Mouse (Mus musculus): Measurements from ENCODE around the gene Nppa. TPM values are rescaled to one million over a fixed set of nuclear protein-coding genes. Genes with fewer than 3 reads are reported as not detected.
"Not testable (repeated sequence)": the region's sequence is repeated elsewhere in the genome, so short reads cannot be mapped to it uniquely, and the experiment has no call there.

Nppa gene
- polyA plus RNA-seq, 1 experiment, result not detected

- TF ChIP-seq POLR2A (IDR thresholded peaks at IDR 0.05; ENCODE audit: borderline replicate concordance, low read depth, low read length) (no peak), CTCF (IDR thresholded peaks at IDR 0.05; ENCODE audit: low read depth, low read length) (no peak)
- no peak overlapping the region for H3K4me3 ChIP-seq (ENCODE audit: insufficient read depth, low read length)
- peaks cover 21% of the 10 kb centered on the region for H3K4me1 ChIP-seq (ENCODE audit: control insufficient read depth, insufficient read depth, low read length)
- no peak overlapping the region for H3K27ac ChIP-seq (ENCODE audit: insufficient read depth, low read depth, low read length)
Observed at GRCm38 (mm10) chr4:148044113-148044512, 43.6 kb downstream of the Nppa start.

GRCm38 (mm10) chr4:148046450-148047031 is 46.0 kb downstream of the Nppa start:
- TF ChIP-seq POLR2A (IDR thresholded peaks at IDR 0.05; ENCODE audit: borderline replicate concordance, low read depth, low read length) (no peak), CTCF (IDR thresholded peaks at IDR 0.05; ENCODE audit: low read depth, low read length) (no peak)
- no peak overlapping the region for H3K4me3 ChIP-seq (ENCODE audit: insufficient read depth, low read length)
- no peak overlapping the region for H3K27ac ChIP-seq (ENCODE audit: insufficient read depth, low read depth, low read length)
- H3K4me1 ChIP-seq (ENCODE audit: control insufficient read depth, insufficient read depth, low read length), result peaks cover 14% of the 10 kb centered on the region

- H3K4me3 ChIP-seq (ENCODE audit: insufficient read depth, low read length); H3K4me1 ChIP-seq (ENCODE audit: control insufficient read depth, insufficient read depth, low read length); H3K27ac ChIP-seq (ENCODE audit: insufficient read depth, low read depth, low read length): not testable (repeated sequence)
Observed at GRCm38 (mm10) chr4:148050396-148050914, 49.9 kb downstream of the Nppa start.

- Histone ChIP-seq H3K4me1 (ENCODE audit: control insufficient read depth, insufficient read depth, low read length) (no peaks in the 10 kb centered on the region), H3K27ac (ENCODE audit: insufficient read depth, low read depth, low read length) (no peak overlapping the region), H3K4me3 (ENCODE audit: insufficient read depth, low read length) (no peak overlapping the region)
- TF ChIP-seq CTCF (IDR thresholded peaks at IDR 0.05; ENCODE audit: low read depth, low read length) (no peak), POLR2A (IDR thresholded peaks at IDR 0.05; ENCODE audit: borderline replicate concordance, low read depth, low read length) (no peak)
Observed at GRCm38 (mm10) chr4:148051046-148051776, 50.7 kb downstream of the Nppa start.

Other genes starting within 250 kb of the Nppa start
- gene Zfp984, start 190.9 kb upstream of the Nppa start, polyA plus RNA-seq (2012; ENCODE audit: insufficient read depth, insufficient read length, missing spikeins), result 34.6 and 38.2 TPM in 2 replicates
- 8.9 and 13.4 TPM in 2 replicates for gene Zfp933, start 152.4 kb upstream of the Nppa start, polyA plus RNA-seq (2012; ENCODE audit: insufficient read depth, insufficient read length, missing spikeins)
- gene Miip, start 131.9 kb upstream of the Nppa start, polyA plus RNA-seq (2012; ENCODE audit: insufficient read depth, insufficient read length, missing spikeins), result 37.6 and 37.7 TPM in 2 replicates
- 2.2 and 2.9 TPM in 2 replicates for gene Fv1, start 131.7 kb upstream of the Nppa start, polyA plus RNA-seq (2012; ENCODE audit: insufficient read depth, insufficient read length, missing spikeins)
- gene Mfn2, start 96.0 kb upstream of the Nppa start, polyA plus RNA-seq (2012; ENCODE audit: insufficient read depth, insufficient read length, missing spikeins), result 21.6 and 25.6 TPM in 2 replicates
- 95.3 and 101 TPM in 2 replicates for gene Plod1, start 64.0 kb upstream of the Nppa start, polyA plus RNA-seq (2012; ENCODE audit: insufficient read depth, insufficient read length, missing spikeins)
- 57.5 and 59.0 TPM in 2 replicates for gene 2510039O18Rik, start 59.8 kb upstream of the Nppa start, polyA plus RNA-seq (2012; ENCODE audit: insufficient read depth, insufficient read length, missing spikeins)
- not detected in 2 replicates for gene Nppb, start 14.9 kb upstream of the Nppa start, polyA plus RNA-seq (2012; ENCODE audit: insufficient read depth, insufficient read length, missing spikeins)
- 8.2 and 9.0 TPM in 2 replicates for gene Clcn6, start 38.1 kb downstream of the Nppa start, polyA plus RNA-seq (2012; ENCODE audit: insufficient read depth, insufficient read length, missing spikeins)
- 59.0 and 67.2 TPM in 2 replicates for gene Mthfr, start 38.4 kb downstream of the Nppa start, polyA plus RNA-seq (2012; ENCODE audit: insufficient read depth, insufficient read length, missing spikeins)
- 34.0 and 34.7 TPM in 2 replicates for gene Agtrap, start 87.3 kb downstream of the Nppa start, polyA plus RNA-seq (2012; ENCODE audit: insufficient read depth, insufficient read length, missing spikeins)
- 30.5 and 30.6 TPM in 2 replicates for gene Mad2l2, start 129.7 kb downstream of the Nppa start, polyA plus RNA-seq (2012; ENCODE audit: insufficient read depth, insufficient read length, missing spikeins)
- 0.20 TPM in 1 of 2 replicates, not detected in the other for gene Draxin, start 130.0 kb downstream of the Nppa start, polyA plus RNA-seq (2012; ENCODE audit: insufficient read depth, insufficient read length, missing spikeins)
- 34.9 and 37.8 TPM in 2 replicates for gene Fbxo6, start 151.4 kb downstream of the Nppa start, polyA plus RNA-seq (2012; ENCODE audit: insufficient read depth, insufficient read length, missing spikeins)
- 5.9 and 8.3 TPM in 2 replicates for gene Fbxo44, start 159.8 kb downstream of the Nppa start, polyA plus RNA-seq (2012; ENCODE audit: insufficient read depth, insufficient read length, missing spikeins)
- 0.43 TPM in 1 of 2 replicates, not detected in the other for gene Fbxo2, start 159.9 kb downstream of the Nppa start, polyA plus RNA-seq (2012; ENCODE audit: insufficient read depth, insufficient read length, missing spikeins)